Mouse (Mus musculus): ENCODE data around the gene Hk3. TPM values are rescaled to one million over a fixed set of nuclear protein-coding genes. Genes with fewer than 3 reads are reported as not detected.

The Hk3 gene
- polyA plus RNA-seq, 1 experiment from 2014 or later = 0.42 TPM

Other genes with a start within 250 kb of the Hk3 start
- not detected in 2 replicates for gene Eif4e1b, start 237.4 kb downstream of the Hk3 start, polyA plus RNA-seq (2016; fragmentation: Nextera tagmentation; extraction: Ambion mirVana)
- 3.1 and 5.8 TPM in 2 replicates for gene Tspan17, start 232.0 kb downstream of the Hk3 start, polyA plus RNA-seq (2016; fragmentation: Nextera tagmentation; extraction: Ambion mirVana)
- 2.9 and 4.3 TPM in 2 replicates for gene Unc5a, start 72.0 kb downstream of the Hk3 start, polyA plus RNA-seq (2016; fragmentation: Nextera tagmentation; extraction: Ambion mirVana)
- 14.3 and 15.4 TPM in 2 replicates for gene Uimc1, start 78.9 kb upstream of the Hk3 start, polyA plus RNA-seq (2016; fragmentation: Nextera tagmentation; extraction: Ambion mirVana)
- 18.6 and 20.5 TPM in 2 replicates for gene Zfp346, start 83.9 kb upstream of the Hk3 start, polyA plus RNA-seq (2016; fragmentation: Nextera tagmentation; extraction: Ambion mirVana)
- gene Gm17617, start 112.2 kb upstream of the Hk3 start, polyA plus RNA-seq (2016; fragmentation: Nextera tagmentation; extraction: Ambion mirVana) = not detected in 2 replicates
- 0.45 and 0.51 TPM in 2 replicates for gene Fgfr4, start 131.3 kb upstream of the Hk3 start, polyA plus RNA-seq (2016; fragmentation: Nextera tagmentation; extraction: Ambion mirVana)
- 52.7 and 53.9 TPM in 2 replicates for gene Nsd1, start 188.4 kb upstream of the Hk3 start, polyA plus RNA-seq (2016; fragmentation: Nextera tagmentation; extraction: Ambion mirVana)